Mouse (Mus musculus): ENCODE data around the gene Olfr393.

The Olfr393 gene

DNA sequence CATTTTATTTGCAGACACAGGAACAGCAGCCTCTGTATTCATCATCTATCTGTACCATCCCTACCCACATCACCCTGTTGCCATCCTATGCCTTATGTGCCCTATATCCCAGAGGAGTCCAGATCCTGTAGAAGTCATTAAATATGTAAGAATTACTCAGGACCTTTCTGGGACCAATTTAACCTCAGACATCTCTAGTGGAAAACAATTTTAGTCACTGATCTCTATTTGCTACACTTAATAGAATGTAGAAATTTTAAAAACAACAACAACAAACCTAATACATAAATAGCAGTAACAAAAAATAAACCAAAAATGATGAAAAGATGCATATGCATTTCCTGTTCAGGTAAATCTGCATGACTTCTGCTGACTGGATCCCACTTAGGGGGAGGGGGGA is at the start of gene Olfr393:
Gene Olfr393, minus strand, starts transcription at position 101 of the 400 bp plus-strand sequence.
- no peak for DNase-seq

- no peak for DNase-seq
Measured at GRCm38 (mm10) chr11:73890671-73891070, 39.4 kb upstream of the Olfr393 start, which contains the start of gene Olfr394. Gene Olfr394, minus strand, starts transcription at chr11:73890771.

DNA sequence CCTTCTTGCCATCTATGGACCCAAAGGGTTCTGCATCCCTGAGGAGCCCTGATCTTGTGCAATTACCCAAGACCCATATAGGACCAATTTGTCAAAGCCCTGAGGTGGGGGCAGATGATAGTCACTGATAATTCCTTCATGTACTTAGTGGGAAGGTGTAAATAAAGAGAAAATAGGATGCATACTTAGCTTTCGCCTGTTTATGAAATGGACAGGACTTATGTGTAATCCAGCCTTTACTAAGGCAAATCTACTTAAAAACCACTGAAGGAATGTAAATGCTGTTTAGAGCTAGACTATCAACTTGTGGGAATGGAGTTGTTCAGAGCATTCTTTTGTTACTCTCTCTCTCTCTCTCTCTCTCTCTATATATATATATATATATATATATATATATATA is 34.3 kb downstream of the Olfr393 start, which contains the start of gene Olfr392:
Gene Olfr392, minus strand, starts transcription at position 101 of the 400 bp plus-strand sequence.
- no peak for DNase-seq

GRCm38 (mm10) chr11:73802952-73803351 is 48.3 kb downstream of the Olfr393 start, which contains the start of gene Olfr391-ps:
Gene Olfr391-ps, minus strand, starts transcription at chr11:73803052.
- no peak for DNase-seq

Data from heart, adult 11 months (tissue).